Mouse (Mus musculus): ENCODE measurements around the gene S100a14. TPM values are rescaled to one million over a fixed set of nuclear protein-coding genes. Genes with fewer than 3 reads are reported as not detected.
A peak's percentile ranks its signal among the peaks of the same experiment; 100 is the strongest.

Gene S100a14
- polyA plus RNA-seq, 1 experiment from 2014 or later = not detected

DNA sequence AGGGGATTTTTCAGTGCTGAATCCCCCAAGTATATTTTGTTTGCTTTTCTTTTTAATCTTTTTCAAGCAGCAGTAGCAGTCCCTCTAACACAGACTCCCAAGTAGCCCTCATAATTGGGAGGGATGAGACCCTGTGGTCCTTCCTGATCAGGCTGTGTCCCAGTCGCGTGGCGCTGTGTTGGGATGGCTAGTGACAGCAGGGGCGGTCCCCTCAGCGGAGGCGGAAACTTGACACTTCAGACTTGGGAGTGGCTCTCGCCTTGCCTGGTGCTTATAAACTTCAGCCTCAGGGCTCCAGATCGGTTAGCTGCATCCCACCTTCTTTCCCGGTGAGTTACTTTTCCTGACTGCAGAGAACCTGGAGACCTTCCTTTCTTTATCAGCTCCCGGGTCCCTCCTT, 12.0 kb upstream of the S100a14 start:
- no peak for ATAC-seq (ENCODE audit: low FRiP score)
- H3K36me3 ChIP-seq (replicated peaks; ENCODE audit: control insufficient read depth, insufficient read depth) = no peaks in the 10 kb centered on the region
- 1% methylated on average over 10 of the region's 10 CpGs for WGBS
- DNase-seq (ENCODE audit: low spot score) = no peak
- peaks cover 11% of the 10 kb centered on the region for H3K4me1 ChIP-seq (replicated peaks; ENCODE audit: control insufficient read depth, insufficient read depth, low read length)
- H3K27me3 ChIP-seq (ENCODE audit: control insufficient read depth, insufficient read depth, low read length) = peaks cover 28% of the 10 kb centered on the region
- H3K4me3 ChIP-seq (replicated peaks; ENCODE audit: low read length) = peak overlapping the region; percentile 25
- no peaks in the 10 kb centered on the region for H3K9me3 ChIP-seq (ENCODE audit: control insufficient read depth, low read length)
- peak overlapping the region; percentile 61 for H3K4me2 ChIP-seq (replicated peaks)
- H3K9ac ChIP-seq = peak overlapping the region; percentile 44
- H3K27ac ChIP-seq = no peak overlapping the region

DNA sequence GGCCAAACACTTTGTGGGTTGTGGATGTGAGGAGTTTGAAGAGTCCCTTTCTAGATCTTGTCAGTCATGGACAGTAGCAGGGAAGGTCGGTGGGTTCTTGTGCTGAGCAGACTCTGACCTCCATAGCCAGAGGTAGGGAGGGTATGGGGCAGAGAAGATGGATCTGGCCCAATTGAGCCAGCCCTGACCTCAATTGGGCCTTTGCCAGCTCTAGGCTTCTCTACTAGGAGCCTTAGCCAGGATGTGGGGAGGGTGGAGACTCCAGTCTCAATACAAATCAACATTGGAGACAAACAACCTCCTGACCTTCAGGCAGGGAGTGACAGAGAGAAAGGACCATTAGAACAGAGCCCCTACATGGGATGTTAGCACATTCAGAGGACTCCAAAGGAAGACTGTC, 11.4 kb upstream of the S100a14 start:
- WGBS = 64% methylated on average over 1 of the region's 1 CpGs
- Histone ChIP-seq H3K27ac (no peak overlapping the region), H3K27me3 (ENCODE audit: control insufficient read depth, insufficient read depth, low read length) (peaks cover 28% of the 10 kb centered on the region), H3K4me3 (replicated peaks; ENCODE audit: low read length) (peak overlapping the region; percentile 25; the same call in 1 of the 2 replicates), H3K36me3 (replicated peaks; ENCODE audit: control insufficient read depth, insufficient read depth) (no peaks in the 10 kb centered on the region), H3K4me2 (replicated peaks) (peak overlapping the region; percentile 61), H3K9ac (no peak overlapping the region), H3K4me1 (replicated peaks; ENCODE audit: control insufficient read depth, insufficient read depth, low read length) (peaks cover 11% of the 10 kb centered on the region), H3K9me3 (ENCODE audit: control insufficient read depth, low read length) (no peaks in the 10 kb centered on the region)
- DNase-seq (ENCODE audit: low spot score) = no peak
- ATAC-seq (ENCODE audit: low FRiP score) = no peak

- DNase-seq (ENCODE audit: low spot score) (no peak), ATAC-seq (ENCODE audit: low FRiP score) (no peak)
- H3K36me3 ChIP-seq (replicated peaks; ENCODE audit: control insufficient read depth, insufficient read depth) = no peaks in the 10 kb centered on the region
- H3K4me3 ChIP-seq (replicated peaks; ENCODE audit: low read length) = no peak overlapping the region
- peaks cover 11% of the 10 kb centered on the region for H3K4me1 ChIP-seq (replicated peaks; ENCODE audit: control insufficient read depth, insufficient read depth, low read length)
- H3K27ac ChIP-seq = no peak overlapping the region
- H3K4me2 ChIP-seq (replicated peaks) = no peak overlapping the region
- no peaks in the 10 kb centered on the region for H3K9me3 ChIP-seq (ENCODE audit: control insufficient read depth, low read length)
- H3K9ac ChIP-seq = no peak overlapping the region
- peaks cover 28% of the 10 kb centered on the region for H3K27me3 ChIP-seq (ENCODE audit: control insufficient read depth, insufficient read depth, low read length)
- WGBS = 88% methylated on average over 4 of the region's 4 CpGs
These were observed 10.9 kb upstream of the S100a14 start for GRCm38 (mm10) chr3:90515789-90516188.

GRCm38 (mm10) chr3:90517711-90518110, 8.9 kb upstream of the S100a14 start:
- peaks cover 11% of the 10 kb centered on the region for H3K4me1 ChIP-seq (replicated peaks; ENCODE audit: control insufficient read depth, insufficient read depth, low read length)
- H3K4me2 ChIP-seq (replicated peaks) = no peak overlapping the region
- WGBS = 80% methylated on average over 4 of the region's 4 CpGs
- H3K27ac ChIP-seq = no peak overlapping the region
- no peaks in the 10 kb centered on the region for H3K9me3 ChIP-seq (ENCODE audit: control insufficient read depth, low read length)
- no peak for ATAC-seq (ENCODE audit: low FRiP score)
- no peak overlapping the region for H3K9ac ChIP-seq
- no peaks in the 10 kb centered on the region for H3K36me3 ChIP-seq (replicated peaks; ENCODE audit: control insufficient read depth, insufficient read depth)
- no peak overlapping the region for H3K4me3 ChIP-seq (replicated peaks; ENCODE audit: low read length)
- H3K27me3 ChIP-seq (ENCODE audit: control insufficient read depth, insufficient read depth, low read length) = peaks cover 23% of the 10 kb centered on the region
- DNase-seq (ENCODE audit: low spot score) = no peak

GRCm38 (mm10) chr3:90525421-90525820, 1.2 kb upstream of the S100a14 start:
- no peaks in the 10 kb centered on the region for H3K36me3 ChIP-seq (replicated peaks; ENCODE audit: control insufficient read depth, insufficient read depth)
- H3K27me3 ChIP-seq (ENCODE audit: control insufficient read depth, insufficient read depth, low read length) = no peaks in the 10 kb centered on the region
- no peak overlapping the region for H3K9ac ChIP-seq
- ATAC-seq (ENCODE audit: low FRiP score) (no peak), DNase-seq (ENCODE audit: low spot score) (peak; percentile 45)
- H3K4me3 ChIP-seq (replicated peaks; ENCODE audit: low read length) = no peak overlapping the region
- WGBS = 64% methylated on average over 4 of the region's 4 CpGs
- no peak overlapping the region for H3K4me2 ChIP-seq (replicated peaks)
- no peaks in the 10 kb centered on the region for H3K4me1 ChIP-seq (replicated peaks; ENCODE audit: control insufficient read depth, insufficient read depth, low read length)
- no peak overlapping the region for H3K27ac ChIP-seq
- H3K9me3 ChIP-seq (ENCODE audit: control insufficient read depth, low read length) = peaks cover 3% of the 10 kb centered on the region; the same call in 1 of the 2 replicates

DNA sequence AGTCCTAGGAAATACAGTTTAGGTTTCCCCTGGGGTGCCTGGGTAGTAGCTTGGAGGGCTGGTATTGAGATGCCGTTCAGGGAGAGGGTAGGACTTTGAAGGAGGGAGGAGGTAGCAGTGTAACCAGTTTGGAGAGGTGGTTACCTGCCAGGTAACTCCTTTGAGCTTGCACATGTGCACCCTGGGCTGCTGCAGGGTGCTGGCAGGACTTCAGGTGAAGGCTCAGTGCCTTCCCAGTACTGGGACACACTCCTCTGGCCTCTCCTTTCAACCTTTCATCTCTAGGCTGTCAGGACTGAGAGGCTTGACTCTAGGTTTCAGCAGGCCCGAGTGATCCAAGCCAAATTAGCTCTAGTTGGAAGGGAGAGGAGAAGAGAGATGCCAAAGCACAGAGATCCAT, 580 bp upstream of the S100a14 start:
- Histone ChIP-seq H3K36me3 (replicated peaks; ENCODE audit: control insufficient read depth, insufficient read depth) (no peaks in the 10 kb centered on the region), H3K4me2 (replicated peaks) (no peak overlapping the region), H3K27ac (no peak overlapping the region), H3K27me3 (ENCODE audit: control insufficient read depth, insufficient read depth, low read length) (no peaks in the 10 kb centered on the region), H3K4me3 (replicated peaks; ENCODE audit: low read length) (no peak overlapping the region), H3K9me3 (ENCODE audit: control insufficient read depth, low read length) (peaks cover 3% of the 10 kb centered on the region; the same call in 1 of the 2 replicates), H3K9ac (no peak overlapping the region), H3K4me1 (replicated peaks; ENCODE audit: control insufficient read depth, insufficient read depth, low read length) (no peaks in the 10 kb centered on the region)
- no peak for DNase-seq (ENCODE audit: low spot score)
- 88% methylated on average over 2 of the region's 2 CpGs for WGBS
- ATAC-seq (ENCODE audit: low FRiP score) = no peak

DNA sequence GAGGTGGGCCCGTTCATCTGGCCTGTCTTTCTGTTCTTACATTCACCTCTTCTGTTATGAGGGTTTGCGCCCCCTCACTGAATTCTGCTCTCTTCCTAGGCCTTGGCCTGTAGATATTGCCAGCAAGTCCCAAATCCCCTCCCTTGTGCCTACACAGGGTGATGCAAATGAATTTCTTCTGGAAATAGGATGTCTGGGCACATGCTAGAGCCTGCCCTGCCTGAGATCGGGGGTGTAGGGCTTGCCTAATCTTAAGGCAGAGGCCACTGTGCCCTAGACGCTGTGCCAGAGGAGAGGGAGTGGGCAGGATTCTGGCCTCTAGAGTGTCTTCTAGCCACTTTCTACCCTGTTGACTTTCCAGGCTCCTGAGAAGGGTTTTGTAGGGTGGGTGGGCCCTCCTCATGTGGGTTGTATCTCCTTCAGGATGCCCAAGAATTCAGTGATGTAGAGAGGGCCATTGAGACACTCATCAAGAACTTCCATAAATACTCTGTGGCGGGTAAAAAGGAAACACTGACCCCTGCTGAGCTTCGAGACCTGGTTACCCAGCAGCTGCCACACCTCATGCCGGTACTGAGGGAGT, 726 bp downstream of the S100a14 start:
- DNase-seq (ENCODE audit: low spot score) (no peak), ATAC-seq (ENCODE audit: low FRiP score) (no peak)
- Histone ChIP-seq H3K36me3 (replicated peaks; ENCODE audit: control insufficient read depth, insufficient read depth) (no peaks in the 10 kb centered on the region), H3K27me3 (ENCODE audit: control insufficient read depth, insufficient read depth, low read length) (no peaks in the 10 kb centered on the region), H3K4me3 (replicated peaks; ENCODE audit: low read length) (no peak overlapping the region), H3K27ac (no peak overlapping the region), H3K9me3 (ENCODE audit: control insufficient read depth, low read length) (peaks cover 3% of the 10 kb centered on the region; the same call in 1 of the 2 replicates), H3K4me1 (replicated peaks; ENCODE audit: control insufficient read depth, insufficient read depth, low read length) (no peaks in the 10 kb centered on the region), H3K4me2 (replicated peaks) (no peak overlapping the region), H3K9ac (no peak overlapping the region)
- WGBS = 90% methylated on average over 7 of the region's 7 CpGs

- Histone ChIP-seq H3K4me1 (replicated peaks; ENCODE audit: control insufficient read depth, insufficient read depth, low read length) (no peaks in the 10 kb centered on the region), H3K9ac (no peak overlapping the region), H3K4me3 (replicated peaks; ENCODE audit: low read length) (no peak overlapping the region), H3K4me2 (replicated peaks) (no peak overlapping the region), H3K36me3 (replicated peaks; ENCODE audit: control insufficient read depth, insufficient read depth) (no peaks in the 10 kb centered on the region), H3K27me3 (ENCODE audit: control insufficient read depth, insufficient read depth, low read length) (no peaks in the 10 kb centered on the region), H3K9me3 (ENCODE audit: control insufficient read depth, low read length) (no peaks in the 10 kb centered on the region), H3K27ac (no peak overlapping the region)
- ATAC-seq (ENCODE audit: low FRiP score) = no peak
- WGBS = 76% methylated on average over 5 of the region's 5 CpGs
- DNase-seq (ENCODE audit: low spot score) = no peak
These were observed 5.1 kb downstream of the S100a14 start for GRCm38 (mm10) chr3:90531713-90532112.

GRCm38 (mm10) chr3:90535446-90535845, 8.8 kb downstream of the S100a14 start:
- Histone ChIP-seq H3K9ac (no peak overlapping the region), H3K27me3 (ENCODE audit: control insufficient read depth, insufficient read depth, low read length) (no peaks in the 10 kb centered on the region), H3K4me2 (replicated peaks) (no peak overlapping the region), H3K9me3 (ENCODE audit: control insufficient read depth, low read length) (no peaks in the 10 kb centered on the region), H3K36me3 (replicated peaks; ENCODE audit: control insufficient read depth, insufficient read depth) (no peaks in the 10 kb centered on the region), H3K27ac (no peak overlapping the region), H3K4me1 (replicated peaks; ENCODE audit: control insufficient read depth, insufficient read depth, low read length) (no peaks in the 10 kb centered on the region), H3K4me3 (replicated peaks; ENCODE audit: low read length) (no peak overlapping the region)
- ATAC-seq (ENCODE audit: low FRiP score) (no peak), DNase-seq (ENCODE audit: low spot score) (no peak)
- WGBS = 77% methylated on average over 1 of the region's 1 CpGs
